Mouse (Mus musculus) cerebellum, adult 11 months (tissue): ENCODE measurements at regions not wholly inside any gene's neighbourhood (a gene's known extent, or its start where the extent isn't known, plus 50 kb on each side); places are given as distances from the start of the nearest gene placed in this dataset.

Experiments used
- DNase-seq: peaks from one replicate; pipeline ENCODE4 v3.0.0; 2022

DNA sequence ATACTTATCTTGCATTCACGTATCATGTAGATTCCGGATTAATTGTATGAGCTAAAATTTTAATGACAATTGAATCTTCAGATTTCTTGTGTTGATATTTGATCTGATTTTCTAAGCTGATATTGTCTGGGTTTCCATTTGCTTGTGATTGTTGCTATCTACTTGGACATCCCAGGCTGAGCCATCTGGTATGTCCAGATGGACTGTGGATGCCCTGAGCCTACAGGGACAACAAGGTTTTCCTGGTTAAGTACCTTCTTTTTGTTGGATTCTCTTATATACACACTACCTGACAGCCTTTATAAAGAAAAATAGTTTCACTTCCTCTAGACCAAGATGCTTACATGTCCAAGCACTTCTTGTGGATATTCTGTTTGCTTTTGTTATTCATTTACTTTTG lies 71.0 kb upstream of the 4933436I01Rik start:
- peak; percentile 59 for DNase-seq
